Mouse (Mus musculus) forebrain, embryonic 11.5 days (tissue): Measurements from ENCODE around the gene Maml3. TPM values are rescaled to one million over a fixed set of nuclear protein-coding genes. Genes with fewer than 3 reads are reported as not detected.

ENCODE experiments used
- ATAC-seq: fragments of 200-750 bp; cut with Nextera tagmentation; replicated peaks from 2 replicates; pipeline ENCODE4 v1.8.0; 2017; ENCODE audit warnings: moderate TSS enrichment; ENCODE audit not compliant: low FRiP score
- DNase-seq: peaks from one replicate; pipeline ENCODE4 v3.0.0-alpha.2; 2017; ENCODE audit warnings: low spot score
- H3K27ac ChIP-seq: fragments of 300-500 bp; sonication (generic); 2 replicates; pipeline ENCODE4 v1.5.1; 2014; ENCODE audit warnings: low read depth, low read length
- H3K27me3 ChIP-seq: fragments of 300-500 bp; sonication (generic); 2 replicates; pipeline ENCODE4 v1.6.1; 2014; ENCODE audit warnings: mild to moderate bottlenecking, low read length, mixed read lengths; ENCODE audit not compliant: control insufficient read depth, insufficient read depth
- H3K36me3 ChIP-seq: fragments of 300-500 bp; sonication (generic); 2 replicates; pipeline ENCODE4 v1.6.1; 2014; ENCODE audit warnings: mild to moderate bottlenecking, low read length, moderate library complexity, mixed read lengths; ENCODE audit not compliant: control insufficient read depth, insufficient read depth
- H3K4me1 ChIP-seq: fragments of 300-500 bp; sonication (generic); replicated peaks from 2 replicates; pipeline ENCODE4 v1.6.1; 2014; ENCODE audit warnings: low read length, mixed read lengths; ENCODE audit not compliant: control insufficient read depth, insufficient read depth
- H3K4me2 ChIP-seq: fragments of 300-500 bp; sonication (generic); 2 replicates; pipeline ENCODE4 v1.6.1; 2014; ENCODE audit warnings: low read depth, mild to moderate bottlenecking, low read length, moderate library complexity, mixed read lengths; ENCODE audit not compliant: severe bottlenecking
- H3K4me3 ChIP-seq: fragments of 300-500 bp; sonication (generic); 2 replicates; pipeline ENCODE4 v1.5.1; 2014; ENCODE audit warnings: low read depth, low read length
- H3K9ac ChIP-seq: fragments of 300-500 bp; sonication (generic); 2 replicates; pipeline ENCODE4 v1.6.1; 2014; ENCODE audit warnings: low read length
- H3K9me3 ChIP-seq: fragments of 300-500 bp; sonication (generic); 2 replicates; pipeline ENCODE4 v1.6.1; 2016; ENCODE audit warnings: low read length, mixed read lengths; ENCODE audit not compliant: control insufficient read depth
- WGBS: fragments of 180-500 bp; shearing (Covaris S2); extraction: QIAGEN DNeasy Blood & Tissue Kit; methylation state at CpG from one replicate; pipeline ENCODE4 v1.1.7; 2014; 5-methylcytosine and 5-hydroxymethylcytosine counted together
- polyA plus RNA-seq: library from polyadenylated mRNA; unstranded; fragments of >200 nt; fragmentation: Nextera tagmentation; extraction: Ambion mirVana; gene quantifications from 2 replicates; pipeline ENCODE4 v1.2.1, GENCODE M21; 2014

Gene Maml3
- polyA plus RNA-seq, 1 experiment from 2014 or later = 7.5 TPM

DNA sequence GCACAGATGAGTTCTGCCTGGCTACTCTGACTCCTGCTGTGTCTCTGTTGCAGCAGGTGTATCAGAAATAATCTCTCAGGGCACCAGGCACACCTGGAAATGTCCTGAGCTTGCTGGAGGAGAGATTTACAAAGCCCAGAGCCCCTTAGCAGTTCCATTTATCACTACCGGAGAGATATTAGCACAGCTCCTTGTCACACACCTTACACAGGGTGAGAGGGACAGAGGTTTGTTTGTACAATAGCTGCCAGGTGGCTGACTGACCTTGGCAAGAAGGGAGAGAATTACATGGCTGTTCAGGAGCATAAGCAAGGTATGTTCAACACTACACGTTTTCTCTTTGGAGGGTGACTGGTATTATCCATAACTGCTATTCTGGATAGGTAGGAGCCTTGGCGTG is 409.2 kb downstream of the Maml3 start:
- Histone ChIP-seq H3K27ac (no peak overlapping the region), H3K27me3 (no peaks in the 10 kb centered on the region), H3K4me2 (no peak overlapping the region), H3K4me3 (no peak overlapping the region), H3K9ac (no peak overlapping the region), H3K4me1 (peaks cover 3% of the 10 kb centered on the region; the same call in 1 of the 2 replicates), H3K36me3 (no peaks in the 10 kb centered on the region; the same call in 1 of the 2 replicates), H3K9me3 (no peaks in the 10 kb centered on the region)
- no peak for ATAC-seq
- 84% methylated on average over 3 of the region's 3 CpGs for WGBS
- no peak for DNase-seq

DNA sequence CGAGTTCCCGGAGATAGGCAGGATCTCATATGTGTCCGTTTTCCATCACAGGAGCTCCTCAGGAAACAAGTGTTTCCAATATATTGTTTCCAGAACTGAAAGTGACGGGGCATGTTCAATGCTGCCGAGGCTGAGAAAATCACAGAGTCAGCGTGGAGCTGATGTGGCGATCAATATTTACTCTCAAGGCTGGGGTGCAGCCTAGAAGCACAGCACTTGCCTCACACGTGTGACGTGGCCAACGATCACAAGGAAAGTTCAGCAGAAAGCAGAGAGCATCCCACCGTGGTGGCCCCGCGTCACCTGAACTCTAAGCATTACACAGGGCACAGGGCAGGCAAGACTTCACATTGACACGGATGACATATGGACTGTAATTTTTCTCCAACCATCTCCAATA is 410.3 kb downstream of the Maml3 start:
- H3K27ac ChIP-seq = no peak overlapping the region
- no peak overlapping the region for H3K9ac ChIP-seq
- no peak for DNase-seq
- H3K4me3 ChIP-seq = no peak overlapping the region
- no peak overlapping the region for H3K4me2 ChIP-seq
- H3K27me3 ChIP-seq = no peaks in the 10 kb centered on the region
- H3K36me3 ChIP-seq = peaks cover 3% of the 10 kb centered on the region; the same call in 1 of the 2 replicates
- H3K4me1 ChIP-seq = no peaks in the 10 kb centered on the region
- no peaks in the 10 kb centered on the region for H3K9me3 ChIP-seq
- 94% methylated on average over 14 of the region's 14 CpGs for WGBS
- no peak for ATAC-seq

GRCm38 (mm10) chr3:51693196-51693595 is 411.7 kb downstream of the Maml3 start:
- 77% methylated on average over 10 of the region's 10 CpGs for WGBS
- no peaks in the 10 kb centered on the region for H3K9me3 ChIP-seq
- no peak overlapping the region for H3K4me2 ChIP-seq
- no peak overlapping the region for H3K27ac ChIP-seq
- no peak for ATAC-seq
- no peak overlapping the region for H3K4me3 ChIP-seq
- no peaks in the 10 kb centered on the region for H3K27me3 ChIP-seq
- no peak for DNase-seq
- no peaks in the 10 kb centered on the region for H3K4me1 ChIP-seq
- H3K9ac ChIP-seq = no peak overlapping the region
- peaks cover 6% of the 10 kb centered on the region; the same call in 1 of the 2 replicates for H3K36me3 ChIP-seq

- WGBS = 89% methylated on average over 8 of the region's 8 CpGs
- DNase-seq = no peak
- H3K4me1 ChIP-seq = no peaks in the 10 kb centered on the region
Observed at GRCm38 (mm10) chr3:51688725-51689124, 416.2 kb downstream of the Maml3 start.

DNA sequence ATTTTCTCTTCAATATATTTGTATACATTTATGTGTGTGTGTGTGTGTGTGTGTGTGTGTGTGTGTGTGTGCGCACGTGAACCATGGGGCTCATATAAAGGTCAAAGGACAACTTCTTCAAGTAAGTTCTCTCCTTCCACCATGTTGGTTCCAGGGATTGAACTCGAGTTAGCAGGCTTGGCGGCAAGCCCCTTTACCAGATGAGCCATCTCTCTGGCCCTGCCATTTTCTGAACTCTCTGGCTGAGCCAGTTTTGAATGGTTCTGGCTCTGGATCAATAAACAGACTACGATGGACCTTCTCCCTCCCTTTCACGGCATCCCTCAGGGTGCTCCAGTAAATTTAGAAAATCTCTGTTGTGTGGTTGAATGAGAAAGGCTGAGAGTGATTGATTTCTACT is 418.1 kb downstream of the Maml3 start:
- Histone ChIP-seq H3K9me3 (no peaks in the 10 kb centered on the region), H3K27ac (no peak overlapping the region), H3K36me3 (peaks cover 6% of the 10 kb centered on the region; the same call in 1 of the 2 replicates), H3K4me3 (no peak overlapping the region), H3K27me3 (no peaks in the 10 kb centered on the region), H3K4me1 (no peaks in the 10 kb centered on the region), H3K4me2 (no peak overlapping the region), H3K9ac (no peak overlapping the region)
- ATAC-seq (no peak), DNase-seq (no peak)
- 92% methylated on average over 6 of the region's 6 CpGs for WGBS

More at GRCm38 (mm10) chr3:51688725-51689124, 416.2 kb downstream of the Maml3 start:
- no peaks in the 10 kb centered on the region for H3K9me3 ChIP-seq
- H3K9ac ChIP-seq = no peak overlapping the region
- H3K4me2 ChIP-seq = no peak overlapping the region
- H3K27me3 ChIP-seq = no peaks in the 10 kb centered on the region
- no peak overlapping the region for H3K4me3 ChIP-seq
- ATAC-seq = no peak
- H3K27ac ChIP-seq = no peak overlapping the region
- H3K36me3 ChIP-seq = peaks cover 6% of the 10 kb centered on the region; the same call in 1 of the 2 replicates

DNA sequence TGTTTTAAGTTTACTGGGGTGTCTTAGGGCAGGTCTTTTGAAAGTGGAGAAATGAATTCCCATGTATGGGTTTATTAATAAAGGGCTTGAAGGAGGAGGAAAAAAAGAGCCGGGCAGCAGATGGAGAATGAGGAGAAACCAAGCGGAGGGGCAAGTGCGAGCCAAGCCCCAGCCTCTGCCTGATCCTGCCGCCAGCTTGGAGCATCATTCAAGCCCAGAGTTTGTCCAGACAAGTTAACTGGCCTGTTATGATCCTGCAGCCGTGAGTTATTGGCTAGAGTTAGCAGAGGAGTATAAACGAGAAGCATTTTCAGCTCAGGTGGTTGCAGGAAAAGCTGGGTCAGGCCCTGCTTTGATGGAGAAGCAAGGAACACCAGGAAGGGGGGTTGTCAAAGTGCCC is 418.6 kb downstream of the Maml3 start:
- 93% methylated on average over 6 of the region's 6 CpGs for WGBS

GRCm38 (mm10) chr3:51685539-51685938 is 419.3 kb downstream of the Maml3 start:
- Histone ChIP-seq H3K36me3 (peaks cover 6% of the 10 kb centered on the region; the same call in 1 of the 2 replicates), H3K27me3 (no peaks in the 10 kb centered on the region), H3K4me3 (no peak overlapping the region), H3K9me3 (no peaks in the 10 kb centered on the region), H3K4me2 (no peak overlapping the region), H3K9ac (no peak overlapping the region), H3K4me1 (no peaks in the 10 kb centered on the region), H3K27ac (no peak overlapping the region)
- WGBS = 93% methylated on average over 6 of the region's 6 CpGs
- ATAC-seq (no peak), DNase-seq (no peak)

More for the DNA sequence above, 418.6 kb downstream of the Maml3 start:
- ATAC-seq (no peak), DNase-seq (no peak)
- Histone ChIP-seq H3K4me2 (no peak overlapping the region), H3K4me3 (no peak overlapping the region), H3K36me3 (peaks cover 6% of the 10 kb centered on the region; the same call in 1 of the 2 replicates), H3K27me3 (no peaks in the 10 kb centered on the region), H3K27ac (no peak overlapping the region), H3K4me1 (no peaks in the 10 kb centered on the region), H3K9me3 (no peaks in the 10 kb centered on the region), H3K9ac (no peak overlapping the region)

GRCm38 (mm10) chr3:51674963-51675362 is 429.9 kb downstream of the Maml3 start:
- Histone ChIP-seq H3K4me2 (no peak overlapping the region), H3K9ac (no peak overlapping the region), H3K9me3 (no peaks in the 10 kb centered on the region), H3K4me3 (no peak overlapping the region), H3K4me1 (no peaks in the 10 kb centered on the region), H3K27ac (no peak overlapping the region), H3K27me3 (no peaks in the 10 kb centered on the region), H3K36me3 (no peaks in the 10 kb centered on the region; the same call in 1 of the 2 replicates)
- 77% methylated on average over 3 of the region's 3 CpGs for WGBS
- no peak for ATAC-seq
- no peak for DNase-seq

GRCm38 (mm10) chr3:51673408-51674086 is 431.3 kb downstream of the Maml3 start:
- Histone ChIP-seq H3K36me3 (no peaks in the 10 kb centered on the region; the same call in 1 of the 2 replicates), H3K9me3 (no peaks in the 10 kb centered on the region), H3K4me3 (no peak overlapping the region), H3K9ac (no peak overlapping the region), H3K4me2 (no peak overlapping the region), H3K4me1 (no peaks in the 10 kb centered on the region), H3K27me3 (no peaks in the 10 kb centered on the region), H3K27ac (no peak overlapping the region)
- DNase-seq (no peak), ATAC-seq (no peak)
- WGBS = 71% methylated on average over 21 of the region's 21 CpGs
